Mouse (Mus musculus): ENCODE results near the gene Lurap1l.
"Not testable (repeated sequence)": the region's sequence is repeated elsewhere in the genome, so short reads cannot be mapped to it uniquely, and the experiment has no call there.

Gene Lurap1l

DNA sequence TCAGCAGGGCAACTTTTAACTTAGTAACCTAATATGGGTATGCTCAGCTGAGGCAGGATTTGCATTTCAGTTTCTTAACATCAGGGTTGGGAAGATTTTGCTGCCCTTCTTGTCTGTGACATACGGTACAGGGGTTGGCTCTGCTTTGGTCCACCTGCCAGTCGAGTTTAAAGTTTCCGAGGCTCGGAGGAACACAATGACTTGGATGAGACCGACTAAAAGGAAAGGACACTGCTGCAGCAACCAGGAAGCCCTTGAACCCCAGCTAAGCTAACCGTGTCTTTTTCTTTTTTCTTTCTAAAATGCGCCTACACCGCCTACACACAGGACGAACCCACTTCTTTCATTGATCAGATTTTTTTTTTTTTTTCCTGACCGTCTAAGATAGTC is at the start of gene Lurap1l:
Gene Lurap1l (plus strand): TSS at position 166 of the 390 bp plus-strand sequence.
- no peak for DNase-seq (ENCODE audit: low read depth, low spot score)

DNA sequence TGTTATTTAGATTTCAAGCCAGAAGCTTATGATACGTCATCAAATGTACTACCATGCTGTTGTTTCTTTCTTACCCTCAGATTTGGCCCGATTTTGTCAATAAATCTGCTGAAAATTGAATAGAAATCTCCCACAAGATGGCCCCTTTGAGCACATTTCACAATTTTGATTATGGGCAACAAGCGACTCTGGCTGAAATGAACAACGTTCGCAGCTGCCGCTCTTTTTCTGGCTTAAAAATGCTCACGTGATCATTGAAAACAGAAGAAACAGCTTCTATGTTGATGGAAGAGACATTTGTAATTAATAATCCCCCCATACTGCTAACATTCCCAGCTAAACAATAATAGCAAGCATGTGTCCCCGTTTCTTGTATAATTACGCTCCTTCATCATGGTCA is 47.5 kb upstream of the Lurap1l start:
- DNase-seq (ENCODE audit: low read depth, low spot score) = no peak

DNA sequence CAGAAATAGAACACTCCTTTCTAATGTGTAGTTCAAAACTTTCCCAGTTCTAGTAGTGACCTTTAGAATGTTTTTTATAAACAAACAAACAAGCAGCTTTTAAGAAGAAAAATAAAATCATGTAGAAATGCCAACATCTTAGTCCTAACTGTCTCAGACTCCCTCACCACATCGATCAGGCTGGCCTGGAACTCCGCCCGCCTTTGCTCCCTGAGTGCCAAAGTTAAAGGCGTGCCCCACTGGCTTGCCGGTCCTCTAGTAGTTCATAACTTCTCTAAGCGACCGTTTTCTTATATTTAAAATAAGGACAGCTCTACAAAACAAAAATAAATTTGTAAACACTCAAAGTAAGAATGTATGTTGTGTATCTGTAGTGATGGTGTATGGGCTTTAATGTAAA is 46.5 kb upstream of the Lurap1l start:
- DNase-seq (ENCODE audit: low read depth, low spot score) = no peak

DNA sequence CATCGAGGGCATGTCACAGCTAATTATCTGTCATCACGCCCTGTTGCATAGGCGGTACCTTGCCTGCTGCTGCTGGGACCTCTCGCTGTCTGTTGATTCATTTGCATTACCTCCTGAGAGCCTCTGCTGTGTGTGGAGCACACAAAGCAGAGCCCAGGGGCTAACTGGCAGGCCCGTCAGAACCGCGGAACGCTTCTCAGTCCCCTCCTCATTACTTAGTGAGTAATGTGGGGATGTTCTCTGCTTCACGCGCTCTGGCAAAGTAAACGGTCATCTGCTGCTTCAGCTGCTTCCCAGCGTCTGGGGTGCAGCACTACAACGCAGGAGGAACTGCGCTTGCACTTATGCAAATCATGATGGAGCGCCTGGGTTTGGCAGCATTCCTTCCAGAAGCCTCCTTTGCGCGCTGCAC is 45.9 kb upstream of the Lurap1l start:
- DNase-seq (ENCODE audit: low read depth, low spot score) = no peak

DNA sequence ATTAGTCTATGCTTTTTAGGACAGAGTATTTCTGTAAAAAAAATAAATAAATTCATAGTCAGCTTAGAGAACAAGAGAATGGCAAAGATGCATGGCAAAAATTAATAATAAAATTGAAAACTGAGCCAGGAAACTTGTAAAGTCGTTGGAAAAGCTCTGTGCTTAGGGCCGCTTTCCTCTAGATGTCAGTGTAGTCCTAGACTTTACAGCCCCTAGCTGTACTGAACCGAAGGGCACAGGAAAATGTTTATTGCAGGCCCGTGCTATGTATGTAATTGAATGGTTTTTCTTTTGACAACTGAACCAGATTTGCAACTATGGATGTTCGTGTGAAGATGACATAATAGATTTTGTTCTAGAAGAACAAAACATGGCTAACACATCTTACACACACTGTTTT is 44.4 kb upstream of the Lurap1l start:
- no peak for DNase-seq (ENCODE audit: low read depth, low spot score)

DNA sequence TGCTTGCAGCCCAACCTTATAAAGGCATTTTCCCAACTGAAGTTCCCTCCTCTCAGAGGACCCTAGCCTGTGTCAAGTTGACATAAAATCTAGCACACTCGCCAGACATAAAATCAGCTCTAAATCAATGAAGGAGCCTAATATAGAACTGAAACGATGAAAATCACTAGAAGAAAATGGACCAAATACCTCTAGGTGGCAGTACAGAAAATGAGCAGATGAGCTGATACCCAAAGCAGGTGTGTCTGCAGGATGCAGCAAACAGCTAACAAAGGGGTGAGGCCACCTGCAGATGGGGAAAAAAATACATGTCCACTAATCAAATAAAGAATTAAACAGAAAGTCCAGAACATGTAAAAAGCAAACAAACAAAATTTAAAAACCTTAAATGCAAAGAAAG is 40.8 kb upstream of the Lurap1l start:
- DNase-seq (ENCODE audit: low read depth, low spot score) = no peak

DNA sequence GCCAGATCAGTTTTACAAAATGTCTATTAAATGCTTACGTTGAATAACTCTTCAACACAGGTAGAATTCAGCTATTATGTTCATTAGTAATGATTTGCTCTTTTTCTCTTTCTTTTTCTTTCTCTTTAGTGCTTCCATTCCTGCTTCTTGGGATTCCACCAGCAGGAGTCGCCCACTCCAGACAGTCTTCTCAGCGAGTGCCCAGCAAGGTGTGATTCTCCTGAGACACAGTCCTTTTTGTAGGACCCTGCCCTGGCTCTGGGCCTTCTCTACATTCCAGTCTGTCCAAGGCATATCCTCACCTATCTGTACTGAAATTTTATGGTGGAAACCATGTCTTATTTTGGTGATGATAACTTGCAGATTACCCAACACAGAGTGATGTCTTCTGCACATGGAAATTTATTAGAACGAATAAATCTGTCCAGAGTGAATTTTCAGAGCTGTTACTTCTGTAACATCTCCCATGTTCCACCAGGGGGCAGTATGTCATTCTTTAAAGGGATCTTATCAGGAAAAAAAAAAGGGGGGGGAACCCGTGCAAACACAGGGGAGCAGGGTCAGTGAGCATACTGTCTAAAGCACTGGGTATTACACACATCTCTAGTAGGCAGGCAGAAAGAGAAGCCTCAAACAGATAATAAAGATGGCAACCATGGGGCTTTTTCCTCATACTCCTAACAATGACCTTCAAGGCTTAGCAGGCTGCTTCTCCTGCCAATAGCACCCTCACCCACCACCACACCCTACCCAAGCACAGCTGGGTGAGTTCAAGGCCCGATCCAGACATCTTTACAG is 37.4 kb upstream of the Lurap1l start:
- DNase-seq (ENCODE audit: low read depth, low spot score) = no peak

DNA sequence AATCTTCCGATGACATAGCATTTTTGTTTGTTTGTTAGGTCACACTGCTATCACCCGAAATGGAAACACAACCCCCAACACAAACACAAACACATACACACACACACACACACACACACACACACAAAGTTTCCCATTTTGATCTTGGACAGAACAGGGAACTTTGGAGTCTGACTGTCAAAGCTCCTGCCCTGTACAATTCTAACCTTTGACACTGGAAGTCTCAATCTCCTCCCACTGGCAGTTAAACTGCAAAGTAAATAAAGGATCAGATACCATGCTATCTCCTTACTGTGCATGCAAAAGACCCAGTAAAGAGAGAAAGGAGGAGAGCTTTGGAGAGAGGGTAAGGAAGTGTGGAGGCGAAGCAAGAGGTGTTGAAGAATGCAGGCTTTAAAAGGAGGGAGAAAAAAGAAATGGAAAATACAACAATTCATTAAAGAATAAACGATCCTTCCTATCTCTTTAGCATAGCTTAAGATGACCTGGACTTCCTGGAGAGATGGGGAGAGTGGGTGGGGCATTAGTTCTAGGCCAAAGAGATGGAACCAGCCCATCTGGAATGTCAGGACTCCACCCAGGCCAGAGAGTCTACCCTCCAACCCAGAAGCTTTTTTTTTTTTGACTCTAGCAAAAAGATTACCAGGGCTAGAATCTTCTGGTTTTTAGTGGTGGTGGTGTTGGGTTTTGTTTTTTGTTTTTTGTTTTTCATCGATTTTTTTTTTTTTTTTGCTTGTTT is 36.2 kb upstream of the Lurap1l start:
- DNase-seq (ENCODE audit: low read depth, low spot score) = no peak

DNA sequence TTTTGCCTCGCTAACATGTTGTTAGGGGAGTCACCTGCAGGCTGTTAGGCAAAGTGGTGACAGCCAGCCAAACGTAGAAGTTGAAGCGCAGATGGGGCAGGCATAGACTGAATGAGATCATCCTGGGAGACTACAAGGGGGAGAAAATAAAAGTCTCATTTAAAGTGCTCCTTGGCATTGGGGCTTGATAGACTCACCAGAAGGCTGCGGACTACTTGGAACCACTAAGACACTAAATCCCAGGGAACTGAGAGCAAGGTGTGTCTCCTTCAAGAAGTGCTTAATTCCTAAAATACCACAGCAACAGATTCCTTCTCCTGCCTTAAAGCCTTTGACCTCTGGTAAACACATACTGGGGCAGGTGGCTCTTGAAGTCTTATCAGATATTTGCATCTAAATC is 35.4 kb upstream of the Lurap1l start:
- no peak for DNase-seq (ENCODE audit: low read depth, low spot score)

DNA sequence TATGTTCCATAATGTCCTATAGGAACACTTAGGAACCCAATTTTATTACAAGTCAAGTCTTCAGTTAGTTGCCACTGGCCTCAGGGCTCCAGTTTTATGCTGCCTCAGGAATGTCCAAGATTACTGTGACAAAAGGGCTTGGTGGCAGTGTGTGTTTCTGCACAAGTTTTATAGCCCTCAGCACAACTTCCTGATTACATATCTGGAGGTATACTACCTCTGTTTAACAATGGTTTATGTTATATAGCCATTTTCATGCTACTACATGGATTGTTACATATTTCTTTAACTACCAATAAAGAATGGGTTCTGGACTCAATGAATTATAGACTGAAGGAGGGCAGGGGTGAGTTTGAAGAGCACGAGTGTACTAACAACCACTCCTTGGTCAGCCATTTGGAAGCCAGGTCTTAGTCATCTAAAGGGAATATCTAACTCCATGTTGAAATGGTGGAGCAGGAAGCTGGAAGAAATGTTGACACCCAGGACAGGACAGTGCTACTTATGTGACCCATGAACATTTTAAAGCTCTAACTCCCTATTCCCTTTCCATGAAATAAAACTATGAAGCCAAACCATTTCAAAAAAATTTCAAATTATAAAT is 28.3 kb upstream of the Lurap1l start:
- no peak for DNase-seq (ENCODE audit: low read depth, low spot score)

DNA sequence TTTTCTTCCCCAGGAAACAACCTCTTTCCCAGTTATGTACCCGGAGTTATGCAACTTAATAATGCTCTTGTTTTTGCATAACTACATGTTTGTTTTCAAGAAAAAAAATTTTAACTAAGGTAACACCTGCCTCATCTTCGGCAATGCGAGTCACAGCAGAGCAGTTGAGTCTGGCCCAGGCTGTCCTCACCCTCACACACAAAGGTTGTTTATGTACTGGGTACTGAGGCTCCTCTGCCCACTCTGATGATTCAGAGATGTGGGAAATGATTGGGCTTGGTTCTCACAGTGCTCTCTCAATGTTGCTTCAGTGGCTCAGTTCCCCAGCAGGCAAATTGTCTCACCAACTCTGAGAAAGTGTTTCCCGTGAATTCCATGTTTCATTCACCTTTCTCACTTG is 23.8 kb upstream of the Lurap1l start:
- DNase-seq (ENCODE audit: low read depth, low spot score) = no peak

DNA sequence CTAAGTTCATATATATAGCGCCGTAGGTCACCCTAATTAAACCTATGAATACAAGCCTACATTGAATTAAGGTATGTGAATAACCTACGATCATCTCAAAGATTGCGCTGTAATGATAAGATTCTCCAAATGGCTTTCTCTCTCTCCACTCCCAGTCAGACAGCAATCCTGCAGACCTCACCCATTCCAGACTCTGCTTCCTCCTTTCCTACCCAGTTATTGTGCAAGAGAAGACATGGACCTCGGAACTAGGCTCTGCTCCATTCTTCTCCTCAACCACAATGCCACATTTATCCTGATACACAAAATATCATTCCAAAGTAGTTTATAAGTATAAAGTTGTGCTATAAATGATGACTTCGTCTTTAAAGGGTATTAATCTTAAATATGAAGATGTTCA is 19.4 kb upstream of the Lurap1l start:
- no peak for DNase-seq (ENCODE audit: low read depth, low spot score)

DNA sequence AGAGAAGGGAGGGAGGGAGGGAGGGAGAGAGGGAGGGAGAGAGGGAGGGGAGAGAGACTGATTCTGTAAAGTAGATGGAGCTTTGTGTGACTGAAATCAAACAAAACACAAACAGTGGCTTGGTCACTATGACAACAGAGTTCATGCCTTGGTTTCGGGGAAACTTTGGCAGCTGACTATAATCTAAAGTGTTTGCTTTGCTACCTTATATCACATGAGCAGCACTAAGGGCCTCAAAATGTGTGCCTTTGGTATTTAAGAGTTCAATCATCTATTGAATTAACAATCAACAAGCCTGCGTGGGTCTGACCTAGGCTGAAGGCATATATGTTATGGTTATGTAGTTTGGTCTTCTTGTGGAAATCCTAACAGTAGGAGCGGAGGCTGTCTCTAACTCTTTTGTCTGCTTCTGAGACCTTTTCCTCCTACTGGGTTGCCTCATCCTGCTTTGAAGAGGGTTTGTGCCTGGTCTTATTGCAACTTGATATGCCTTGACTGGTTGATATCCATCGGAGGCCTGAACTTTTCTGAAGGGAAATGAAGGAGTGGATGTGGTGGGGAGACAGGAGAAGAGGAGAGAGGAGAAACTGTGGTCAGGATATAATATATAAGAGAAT is 15.1 kb upstream of the Lurap1l start:
- no peak for DNase-seq (ENCODE audit: low read depth, low spot score)

DNA sequence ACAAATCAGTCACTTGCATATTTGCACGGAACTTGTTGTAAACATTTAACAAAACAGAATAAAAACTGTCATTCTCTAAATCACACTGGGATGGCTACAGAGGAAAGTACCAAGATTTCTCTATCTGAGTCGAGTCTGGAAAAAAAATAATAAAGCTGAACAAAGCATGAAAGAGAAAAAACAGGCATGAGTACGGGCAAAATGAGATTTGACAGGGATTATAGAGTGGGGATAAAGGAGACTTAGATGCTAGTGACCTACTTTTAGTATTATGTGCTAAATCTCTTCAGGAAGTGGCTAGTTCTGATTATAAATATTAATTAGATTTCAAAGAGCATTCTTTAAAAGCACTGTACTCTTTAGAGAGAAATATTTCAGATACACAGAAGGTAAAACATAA is 3.7 kb upstream of the Lurap1l start:
- no peak for DNase-seq (ENCODE audit: low read depth, low spot score)

DNA sequence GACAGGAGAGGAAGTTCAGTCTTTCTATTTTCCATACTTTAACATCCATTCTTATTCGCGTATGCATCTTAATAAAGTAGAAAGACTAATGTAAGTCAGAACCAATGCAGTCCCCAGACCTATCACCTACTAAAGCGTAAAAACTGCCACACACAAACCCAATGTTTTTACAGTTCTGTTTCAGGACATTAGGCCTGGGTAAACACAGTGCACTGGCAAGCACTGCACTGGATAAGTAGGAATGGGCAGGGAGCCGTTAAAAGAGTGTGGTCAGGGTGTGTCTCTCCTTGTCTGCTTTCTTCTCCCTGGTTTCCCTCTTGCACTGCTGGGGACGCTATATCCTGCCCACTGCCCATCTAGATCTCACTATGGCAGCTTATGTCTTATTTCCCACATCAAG is 2.5 kb upstream of the Lurap1l start:
- DNase-seq (ENCODE audit: low read depth, low spot score) = no peak

DNA sequence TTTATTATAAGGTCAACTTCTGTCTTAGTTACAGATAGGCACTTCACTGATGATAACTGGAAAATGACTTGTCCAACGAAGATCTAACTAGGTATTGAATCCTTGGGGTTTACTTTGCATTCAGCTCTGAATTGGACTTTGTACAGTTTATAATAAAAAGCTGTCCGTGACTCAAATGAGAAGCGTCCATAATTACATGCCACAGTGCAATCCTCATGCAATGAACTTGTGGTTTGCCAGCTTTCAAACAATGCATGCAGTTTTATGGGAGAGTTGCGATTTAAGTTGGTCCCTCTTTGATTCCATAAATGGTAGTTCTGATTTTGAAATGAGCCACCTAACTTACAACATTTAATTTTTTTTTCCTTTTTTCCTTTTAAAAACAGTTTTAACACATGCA is 1.5 kb upstream of the Lurap1l start:
- DNase-seq (ENCODE audit: low read depth, low spot score) = no peak

DNA sequence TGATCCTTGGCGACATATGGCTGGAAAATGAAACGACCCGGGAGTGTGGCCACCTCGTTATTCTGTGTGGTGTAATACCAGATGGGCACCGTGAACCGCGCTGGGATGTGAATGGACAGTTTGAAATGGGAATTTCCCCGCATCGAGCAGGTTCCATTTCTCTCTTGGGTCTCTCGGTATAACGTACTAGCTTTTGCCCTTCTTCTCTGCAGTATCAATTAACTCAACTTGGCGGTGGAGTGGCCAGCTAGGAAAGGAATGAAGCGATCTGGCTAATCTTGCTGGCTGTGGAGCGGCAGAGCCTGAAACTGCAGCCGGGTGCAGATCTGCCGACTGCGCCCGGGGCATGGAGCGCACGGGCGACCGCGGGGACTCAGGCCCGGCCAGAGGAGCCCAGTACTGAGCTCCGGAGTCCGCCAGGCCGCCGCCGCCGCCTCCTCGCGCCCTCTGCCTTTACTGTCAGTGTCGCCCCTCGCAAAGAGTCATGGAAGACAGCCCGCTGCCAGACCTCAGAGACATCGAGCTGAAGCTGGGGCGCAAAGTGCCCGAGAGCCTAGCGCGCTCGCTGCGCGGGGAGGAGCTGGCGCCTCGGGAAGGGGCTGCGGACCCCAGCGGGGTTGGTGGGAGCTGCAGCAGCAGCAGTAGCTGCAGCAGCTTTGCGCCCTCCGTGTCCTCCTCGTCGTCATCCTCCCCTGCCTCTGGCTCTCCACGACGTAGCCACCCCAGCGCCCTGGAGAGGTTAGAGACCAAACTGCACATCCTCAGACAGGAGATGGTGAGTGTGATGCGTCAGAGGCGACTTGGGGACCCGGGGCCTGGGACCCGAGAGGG is 640 bp downstream of the Lurap1l start:
- DNase-seq (ENCODE audit: low read depth, low spot score) = no peak

DNA sequence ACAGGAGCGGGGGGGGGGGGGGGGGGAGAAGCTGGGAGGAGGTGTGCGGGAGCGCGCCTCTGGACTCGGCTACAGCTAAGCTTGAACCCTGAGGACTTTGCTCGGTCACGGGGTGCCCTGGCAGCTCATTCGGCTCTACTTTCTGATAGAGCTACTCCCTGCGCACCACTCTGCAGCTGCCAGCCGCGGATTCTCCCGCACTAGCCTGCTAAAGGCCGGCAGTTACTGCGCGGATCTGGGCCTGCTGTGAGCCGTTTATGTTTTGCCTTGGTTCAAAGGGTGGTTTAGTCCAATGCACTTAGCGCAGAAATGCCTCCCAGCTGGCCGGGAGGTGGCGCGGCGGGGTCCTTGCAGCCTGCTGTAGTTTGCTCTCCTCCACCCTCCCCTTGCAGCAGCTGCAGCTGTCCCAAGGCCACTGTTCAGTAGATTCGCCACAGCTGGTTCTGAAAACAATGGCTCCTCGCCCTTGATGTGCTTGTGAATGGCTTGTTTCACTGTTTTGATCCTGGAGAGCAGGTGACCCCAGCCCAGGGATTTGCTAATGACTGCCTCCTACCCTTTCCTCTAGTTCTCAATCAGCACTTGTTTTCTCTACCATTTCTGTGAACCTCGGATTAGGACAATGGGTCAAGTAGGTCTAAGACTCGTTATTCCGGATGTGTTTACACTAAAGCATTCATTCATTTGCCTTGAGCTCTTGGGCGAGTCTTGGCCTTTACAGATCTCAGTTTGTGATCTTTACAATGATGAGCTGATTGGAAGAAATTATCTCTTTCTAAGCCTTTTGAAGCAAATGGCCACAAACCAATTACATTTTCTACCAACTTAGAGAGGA is 1.5 kb downstream of the Lurap1l start:
- no peak for DNase-seq (ENCODE audit: low read depth, low spot score)

DNA sequence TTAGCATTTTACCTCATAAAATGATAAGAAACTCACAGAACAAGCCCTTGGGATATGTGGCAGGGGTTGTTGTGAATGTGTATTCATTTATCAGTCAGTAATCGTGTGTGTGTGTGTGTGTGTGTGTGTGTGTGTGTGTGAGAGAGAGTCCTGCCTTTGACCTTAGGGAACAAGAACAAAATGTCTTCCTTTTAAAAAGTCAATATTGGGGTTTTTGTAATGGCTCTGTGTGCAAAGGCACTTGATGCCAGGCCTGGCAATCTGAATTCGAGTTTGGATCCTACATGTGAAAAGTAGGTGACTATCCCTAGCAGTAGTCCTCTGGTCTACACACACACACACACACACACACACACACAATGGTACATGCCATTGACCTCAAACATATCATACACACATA is 4.8 kb downstream of the Lurap1l start:
- no peak for DNase-seq (ENCODE audit: low read depth, low spot score)

DNA sequence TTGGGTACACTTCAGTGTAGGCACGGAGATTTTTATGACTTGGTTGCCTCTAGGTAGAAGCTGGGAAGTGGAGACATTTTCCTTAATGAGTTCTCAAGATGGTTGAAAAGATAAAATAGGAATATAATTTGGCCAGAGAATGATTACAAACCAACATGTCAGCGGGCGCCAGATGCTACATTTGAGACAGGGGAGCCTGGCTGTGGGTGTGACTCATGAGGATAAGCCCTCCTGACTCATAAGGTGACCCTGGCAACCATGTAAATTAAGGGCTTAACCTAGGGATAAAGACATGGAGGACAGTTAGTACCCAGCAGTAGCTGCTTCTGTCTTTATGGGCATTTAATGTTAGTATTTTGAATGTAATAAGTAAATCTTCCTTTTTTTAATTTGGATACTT is 6.2 kb downstream of the Lurap1l start:
- no peak for DNase-seq (ENCODE audit: low read depth, low spot score)

DNA sequence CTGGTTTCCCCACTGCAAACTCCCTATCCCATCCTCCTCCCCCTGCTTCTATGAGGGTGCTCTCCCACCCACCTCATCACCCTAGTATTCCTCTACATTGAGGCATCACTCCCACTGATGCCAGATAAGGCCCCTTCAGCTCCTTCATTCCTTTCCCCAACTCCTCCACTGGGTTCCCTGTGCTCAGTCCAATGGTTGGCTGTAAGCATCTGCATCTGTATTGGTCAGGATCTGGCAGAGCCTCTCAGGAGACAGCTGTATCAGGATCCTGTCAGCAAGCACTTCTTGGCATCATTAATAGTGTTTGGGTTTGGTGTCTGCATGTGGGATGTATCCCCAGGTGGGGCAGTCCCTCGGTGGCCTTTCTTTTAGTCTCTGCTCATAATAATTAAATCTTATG is 6.7 kb downstream of the Lurap1l start:
- DNase-seq (ENCODE audit: low read depth, low spot score) = not testable (repeated sequence)
